Mouse (Mus musculus): ENCODE data around the gene Ndn. TPM values are rescaled to one million over a fixed set of nuclear protein-coding genes. Genes with fewer than 3 reads are reported as not detected.

Gene Ndn
- polyA plus RNA-seq, 1 experiment from 2014 or later, result 72.8 TPM

DNA sequence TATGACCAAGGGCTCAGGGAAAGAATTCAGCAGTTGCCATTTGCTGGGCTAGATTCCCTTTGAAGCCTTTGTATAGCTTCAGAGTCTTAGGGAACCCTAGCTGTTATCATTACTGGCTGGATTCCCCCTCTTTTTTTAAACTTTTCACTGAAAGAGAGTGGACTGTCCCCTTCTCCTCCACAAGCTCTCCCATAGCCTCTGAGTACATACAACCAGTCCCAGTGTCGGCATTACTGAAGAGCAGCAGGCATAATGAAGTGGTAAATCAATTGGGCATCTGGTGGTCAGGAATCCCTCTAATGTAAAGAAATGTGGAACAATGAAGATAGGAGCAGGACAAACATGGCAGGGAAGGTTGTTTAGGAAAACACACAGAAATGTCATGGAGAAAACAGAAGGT, 45.8 kb downstream of the Ndn start:
- H3K4me3 ChIP-seq (ENCODE audit: low read depth, low read length), result no peak overlapping the region
- H3K4me2 ChIP-seq, result no peak overlapping the region
- no peak for ATAC-seq (replicated peaks; ENCODE audit: insufficient number of reproducible peaks, low FRiP score, low TSS enrichment)
- no peak overlapping the region for H3K27ac ChIP-seq (ENCODE audit: low read depth, low read length)
- H3K9ac ChIP-seq (ENCODE audit: low read depth, low read length), result no peak overlapping the region
- H3K27me3 ChIP-seq (ENCODE audit: control insufficient read depth, insufficient read depth, low read length), result no peaks in the 10 kb centered on the region
- no peaks in the 10 kb centered on the region for H3K9me3 ChIP-seq (replicated peaks; ENCODE audit: control insufficient read depth, low read length)
- 42% methylated on average over 1 of the region's 1 CpGs for WGBS (ENCODE audit: insufficient replicate concordance)
- no peaks in the 10 kb centered on the region for H3K4me1 ChIP-seq (ENCODE audit: control insufficient read depth, insufficient read depth, low read length)
- H3K36me3 ChIP-seq (ENCODE audit: control insufficient read depth, insufficient read depth, low read length), result no peaks in the 10 kb centered on the region

Other genes with a start within 250 kb of the Ndn start
- 0.51 and 0.93 TPM in 2 replicates for gene Magel2, start 30.4 kb downstream of the Ndn start, polyA plus RNA-seq (2014; fragmentation: Nextera tagmentation; extraction: Ambion mirVana)
- 2.9 and 3.7 TPM in 2 replicates for gene Mkrn3, start 73.6 kb downstream of the Ndn start, polyA plus RNA-seq (2014; fragmentation: Nextera tagmentation; extraction: Ambion mirVana)
- 12.3 and 14.6 TPM in 2 replicates for gene Peg12, start 117.9 kb downstream of the Ndn start, polyA plus RNA-seq (2014; fragmentation: Nextera tagmentation; extraction: Ambion mirVana)

All from heart, embryonic 11.5 days (tissue).